Mouse (Mus musculus): ENCODE measurements around the gene Gfral.

- TF ChIP-seq GATA1 (IDR thresholded peaks at IDR 0.05; ENCODE audit: low read length) (no peak), TAL1 (IDR thresholded peaks at IDR 0.05; ENCODE audit: low read length) (no peak)
Measured at GRCm38 (mm10) chr9:76134042-76134441, 79.4 kb downstream of the Gfral start.
